Mouse (Mus musculus): ENCODE results near the gene Olfr318.
"Not testable (repeated sequence)": the region's sequence is repeated elsewhere in the genome, so short reads cannot be mapped to it uniquely, and the experiment has no call there.

The Olfr318 gene

GRCm38 (mm10) chr11:58723914-58724313, at the start of gene Olfr318:
Gene Olfr318 (minus strand): TSS chr11:58724014.
- DNase-seq (ENCODE audit: low spot score) = no peak

- no peak for DNase-seq (ENCODE audit: low spot score)
Observed at GRCm38 (mm10) chr11:58772888-58773287, 49.1 kb upstream of the Olfr318 start, which contains the start of gene Olfr315. Gene Olfr315 (plus strand): TSS chr11:58773188.

GRCm38 (mm10) chr11:58752434-58752833, 28.6 kb upstream of the Olfr318 start, which contains the start of gene Olfr316:
Gene Olfr316 (plus strand): TSS chr11:58752734.
- no peak for DNase-seq (ENCODE audit: low spot score)

GRCm38 (mm10) chr11:58751096-58751495, 27.3 kb upstream of the Olfr318 start:
- DNase-seq (ENCODE audit: low spot score) = peak; percentile 31

GRCm38 (mm10) chr11:58738792-58739262, 15.0 kb upstream of the Olfr318 start, which contains the start of gene Olfr317:
Gene Olfr317 (minus strand): TSS chr11:58739212.
- no peak for DNase-seq (ENCODE audit: low spot score)

GRCm38 (mm10) chr11:58733372-58733771, 9.6 kb upstream of the Olfr318 start:
- DNase-seq (ENCODE audit: low spot score) = peak; percentile 51

GRCm38 (mm10) chr11:58727896-58728650, 4.3 kb upstream of the Olfr318 start:
- not testable (repeated sequence) for DNase-seq (ENCODE audit: low spot score)

GRCm38 (mm10) chr11:58719701-58720100, 4.1 kb downstream of the Olfr318 start:
- no peak for DNase-seq (ENCODE audit: low spot score)

GRCm38 (mm10) chr11:58717723-58718122, 6.1 kb downstream of the Olfr318 start:
- not testable (repeated sequence) for DNase-seq (ENCODE audit: low spot score)

- DNase-seq (ENCODE audit: low spot score) = no peak
Observed at GRCm38 (mm10) chr11:58709086-58709485, 14.7 kb downstream of the Olfr318 start.

GRCm38 (mm10) chr11:58698862-58699261, 25.0 kb downstream of the Olfr318 start, which contains the start of gene Olfr319:
Gene Olfr319 (plus strand): TSS chr11:58699162.
- DNase-seq (ENCODE audit: low spot score) = no peak

GRCm38 (mm10) chr11:58680799-58681198, 43.0 kb downstream of the Olfr318 start, which contains the start of gene Olfr320:
Gene Olfr320 (plus strand): TSS chr11:58681099.
- no peak for DNase-seq (ENCODE audit: low spot score)

GRCm38 (mm10) chr11:58671825-58672224, 52.0 kb downstream of the Olfr318 start:
- DNase-seq (ENCODE audit: low spot score) = no peak

GRCm38 (mm10) chr11:58669252-58669651, 54.6 kb downstream of the Olfr318 start:
- DNase-seq (ENCODE audit: low spot score) = no peak

Measured in layer of hippocampus, adult 11-12 months (tissue).